Mouse (Mus musculus) small intestine, adult 2 months (tissue): ENCODE data around the gene Slc30a5. TPM values are rescaled to one million over a fixed set of nuclear protein-coding genes. Genes with fewer than 3 reads are reported as not detected.

Experiments
- H3K27ac ChIP-seq: fragments of 200-500 bp; 2 replicates; pipeline ENCODE4 v1.5.1; 2012; ENCODE audit warnings: low read depth, low read length, control low read depth, inconsistent platforms; ENCODE audit not compliant: insufficient read depth
- H3K27me3 ChIP-seq: fragments of 200-500 bp; 2 replicates; pipeline ENCODE4 v1.6.1; 2012; ENCODE audit warnings: mild to moderate bottlenecking, moderate library complexity, low read length, inconsistent platforms; ENCODE audit not compliant: control insufficient read depth, insufficient read depth
- H3K36me3 ChIP-seq: fragments of 200-500 bp; 2 replicates; pipeline ENCODE4 v1.6.1; 2012; ENCODE audit warnings: mild to moderate bottlenecking, low read length, control low read depth, inconsistent platforms; ENCODE audit not compliant: control insufficient read depth, insufficient read depth
- H3K4me1 ChIP-seq: fragments of 200-500 bp; 2 replicates; pipeline ENCODE4 v1.6.1; 2012; ENCODE audit warnings: low read length, inconsistent platforms, mixed read lengths; ENCODE audit not compliant: control insufficient read depth, insufficient read depth, insufficient read length
- H3K4me3 ChIP-seq: fragments of 200-500 bp; 2 replicates; pipeline ENCODE4 v1.5.1; 2012; ENCODE audit warnings: low read depth, mild to moderate bottlenecking, control low read depth, inconsistent platforms, low read length, moderate library complexity
- CTCF ChIP-seq: fragments of 200-500 bp; IDR thresholded peaks from 2 replicates; pipeline ENCODE4 v1.5.1; 2012; ENCODE audit warnings: low read depth, mild to moderate bottlenecking, control low read depth, inconsistent platforms, low read length, moderate library complexity, mixed read lengths; ENCODE audit not compliant: insufficient replicate concordance, insufficient read length; ENCODE audit errors: extremely low read depth
- POLR2A ChIP-seq: fragments of 200-500 bp; IDR thresholded peaks from 2 replicates; pipeline ENCODE4 v1.6.1; 2012; ENCODE audit warnings: low read depth, mild to moderate bottlenecking, control low read depth, inconsistent platforms, low read length, moderate library complexity
- WGBS: fragments of 180-500 bp; shearing (Covaris S2); methylation state at CpG from one replicate; pipeline ENCODE4 v1.1.7; 2018; 5-methylcytosine and 5-hydroxymethylcytosine counted together
- polyA plus RNA-seq: library from polyadenylated mRNA; depleted of rRNA; stranded (reverse); fragments of >200 nt; gene quantifications from 2 replicates; pipeline ENCODE4 v1.2.3, GENCODE M21; 2012; rRNA removed

Gene Slc30a5
- polyA plus RNA-seq, 1 experiment = 24.7 TPM

DNA sequence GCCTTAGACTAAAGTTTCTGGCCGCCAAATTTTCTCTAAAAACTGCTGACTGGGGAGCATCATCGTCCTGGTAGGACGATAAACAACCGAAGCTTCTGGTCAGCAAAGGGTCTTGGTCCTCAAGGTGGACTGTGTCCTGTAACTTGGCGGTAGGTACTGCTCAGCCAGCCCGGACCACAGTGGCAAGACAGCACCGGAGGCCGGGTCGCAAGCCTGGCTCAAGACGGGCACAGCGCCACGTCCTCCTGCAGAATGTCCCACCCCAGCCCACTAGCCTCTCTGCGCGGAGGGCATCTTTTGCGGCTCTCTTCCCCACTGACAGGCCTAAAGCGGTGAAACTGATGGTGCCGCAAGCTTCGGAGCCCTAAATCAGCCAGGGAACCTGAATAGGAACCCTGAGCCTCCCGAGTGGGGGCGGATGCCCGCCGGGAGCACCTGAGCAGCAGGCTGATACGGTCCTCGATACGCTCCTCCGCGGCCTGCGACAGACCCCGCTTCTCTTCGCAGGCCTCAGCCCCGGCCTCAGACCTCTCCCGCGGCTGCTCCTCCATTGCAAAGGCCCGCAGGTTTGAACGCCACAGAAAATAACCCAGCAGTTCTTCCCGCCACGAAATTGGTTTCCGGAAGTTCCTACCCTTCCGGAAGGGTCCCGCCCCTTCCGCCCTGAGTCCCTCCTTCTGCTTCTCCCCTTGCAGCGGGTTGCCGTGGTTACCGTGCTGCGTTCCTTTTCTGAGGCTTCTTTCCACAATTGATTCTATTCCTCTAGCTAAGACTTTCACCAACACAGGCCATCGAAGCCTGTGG is 57.8 kb downstream of the Slc30a5 start, which contains the start of gene Cenph:
TSS of gene Cenph (minus strand) at position 648 of the 804 bp plus-strand sequence.
- TF ChIP-seq CTCF (no peak), POLR2A (no peak)
- WGBS = under 1% methylated on average over 46 of the region's 46 CpGs
- Histone ChIP-seq H3K36me3 (no peaks in the 10 kb centered on the region; the same call in 1 of the 2 replicates), H3K4me3 (peak within 1 kb of the TSS; percentile 90), H3K27me3 (no peaks in the 10 kb centered on the region), H3K4me1 (peaks cover 3% of the 10 kb centered on the region), H3K27ac (no peak within 1 kb of the TSS)

DNA sequence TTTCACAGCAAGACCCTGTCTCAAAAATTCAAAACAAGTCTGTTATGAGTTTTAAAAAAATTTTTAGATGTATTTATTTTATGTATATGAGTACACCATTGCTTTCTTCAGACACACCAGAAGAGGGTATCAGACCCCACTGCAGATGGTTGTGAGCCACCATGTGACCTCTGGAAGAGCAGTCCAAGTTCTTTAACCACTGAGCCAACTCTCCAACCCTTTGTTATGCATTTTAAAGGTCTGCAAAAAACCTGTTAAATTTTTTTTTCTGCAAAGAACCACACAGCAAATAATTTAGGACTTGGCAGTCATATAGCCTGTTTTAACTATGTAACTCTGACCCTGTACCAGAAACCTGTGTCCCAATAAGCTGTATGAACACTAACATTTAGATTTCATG is 58.5 kb downstream of the Slc30a5 start:
- Histone ChIP-seq H3K27me3 (no peaks in the 10 kb centered on the region), H3K27ac (no peak overlapping the region), H3K4me3 (no peak overlapping the region), H3K4me1 (peaks cover 3% of the 10 kb centered on the region), H3K36me3 (no peaks in the 10 kb centered on the region; the same call in 1 of the 2 replicates)
- TF ChIP-seq POLR2A (no peak), CTCF (no peak)

DNA sequence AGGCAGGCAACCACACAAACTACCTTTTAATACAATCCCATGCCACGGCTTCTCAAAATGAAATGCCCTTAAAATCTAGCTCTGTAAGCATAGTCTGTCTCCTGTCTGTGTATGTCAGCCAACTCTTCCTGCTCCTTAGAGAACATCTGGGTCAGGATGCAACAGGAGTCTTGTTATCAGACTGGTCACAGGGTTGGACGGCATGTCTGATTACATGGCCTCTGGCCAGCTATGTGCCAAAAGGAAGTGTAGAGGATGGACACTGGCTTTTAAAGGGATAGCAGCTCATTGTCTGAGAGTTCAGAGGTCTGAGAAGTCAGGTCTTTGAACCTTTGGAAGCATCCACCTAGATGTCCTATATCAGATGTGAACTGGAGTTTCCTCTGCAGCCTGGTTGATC is 77.9 kb downstream of the Slc30a5 start:
- Histone ChIP-seq H3K27me3 (no peaks in the 10 kb centered on the region), H3K4me3 (no peak overlapping the region), H3K36me3 (no peaks in the 10 kb centered on the region), H3K4me1 (peaks cover 2% of the 10 kb centered on the region; the same call in 1 of the 2 replicates), H3K27ac (no peak overlapping the region)
- TF ChIP-seq POLR2A = no peak
- TF ChIP-seq CTCF = no peak
- WGBS = 64% methylated on average over 2 of the region's 2 CpGs

DNA sequence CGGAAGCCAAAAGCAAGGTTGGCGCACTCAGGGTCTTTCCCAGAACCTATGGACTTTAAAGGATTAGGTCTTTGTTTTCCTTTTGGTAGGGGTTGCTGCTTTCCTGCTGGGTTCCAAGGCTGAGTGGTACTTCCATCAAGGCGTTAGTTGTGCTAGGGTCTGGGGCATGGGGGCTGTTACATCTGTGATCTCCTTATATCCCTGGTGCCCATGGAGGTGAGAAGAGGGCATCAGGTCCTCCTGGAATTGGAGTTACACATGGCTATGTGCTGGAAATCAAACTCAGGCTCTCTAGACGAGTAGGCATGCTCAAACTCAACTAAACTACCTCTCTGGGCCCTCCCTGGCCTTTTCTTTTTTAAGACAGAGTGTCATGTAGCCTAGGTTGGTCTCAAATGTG is 79.0 kb downstream of the Slc30a5 start:
- H3K4me1 ChIP-seq = peaks cover 2% of the 10 kb centered on the region; the same call in 1 of the 2 replicates
- no peak overlapping the region for H3K27ac ChIP-seq
- TF ChIP-seq POLR2A = no peak
- 69% methylated on average over 4 of the region's 4 CpGs for WGBS
- H3K4me3 ChIP-seq = no peak overlapping the region
- no peaks in the 10 kb centered on the region for H3K27me3 ChIP-seq
- H3K36me3 ChIP-seq = no peaks in the 10 kb centered on the region

DNA sequence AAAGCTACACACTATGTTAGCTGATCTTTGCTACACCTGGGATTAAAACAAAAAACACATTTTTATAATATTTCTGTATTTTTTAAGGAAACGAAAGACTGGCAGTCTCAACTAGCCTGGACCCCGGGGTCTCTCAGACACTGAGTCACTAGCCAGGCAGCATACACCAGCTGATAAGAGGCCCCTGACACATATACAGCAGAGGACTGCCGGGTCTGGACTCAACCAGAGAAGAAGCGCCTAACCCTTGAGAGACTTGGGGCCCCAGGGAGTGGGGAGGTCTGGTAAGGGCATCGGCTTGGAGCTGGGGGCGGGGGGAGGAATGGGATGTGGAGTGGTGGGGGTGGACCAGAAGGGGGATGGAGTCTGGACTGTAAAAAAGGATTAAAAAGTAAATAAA is 80.2 kb downstream of the Slc30a5 start:
- H3K4me1 ChIP-seq = peaks cover 2% of the 10 kb centered on the region; the same call in 1 of the 2 replicates
- H3K27me3 ChIP-seq = no peaks in the 10 kb centered on the region
- TF ChIP-seq CTCF (no peak), POLR2A (no peak)
- H3K4me3 ChIP-seq = no peak overlapping the region
- H3K27ac ChIP-seq = no peak overlapping the region
- no peaks in the 10 kb centered on the region for H3K36me3 ChIP-seq
- 71% methylated on average over 6 of the region's 6 CpGs for WGBS

Other genes with a start within 250 kb of the Slc30a5 start
- 8.0 and 18.3 TPM in 2 replicates for gene Marveld2, start 216.5 kb downstream of the Slc30a5 start, polyA plus RNA-seq
- gene Ak6, start 182.4 kb downstream of the Slc30a5 start, polyA plus RNA-seq = 5.5 and 10.0 TPM in 2 replicates
- gene Rad17, start 182.4 kb downstream of the Slc30a5 start, polyA plus RNA-seq = 0.42 and 0.75 TPM in 2 replicates
- 0.13 and 0.63 TPM in 2 replicates for gene Taf9, start 181.8 kb downstream of the Slc30a5 start, polyA plus RNA-seq
- gene Ccdc125, start 163.7 kb downstream of the Slc30a5 start, polyA plus RNA-seq = 0.39 and 0.41 TPM in 2 replicates
- gene Cdk7, start 102.5 kb downstream of the Slc30a5 start, polyA plus RNA-seq = 2.9 and 6.9 TPM in 2 replicates
- gene Mrps36, start 88.8 kb downstream of the Slc30a5 start, polyA plus RNA-seq = 28.9 and 50.7 TPM in 2 replicates
- gene Cenph, start 57.5 kb downstream of the Slc30a5 start, polyA plus RNA-seq = 0.33 TPM in 1 of 2 replicates, not detected in the other
- 4.3 and 11.2 TPM in 2 replicates for gene Ccnb1, start 46.9 kb downstream of the Slc30a5 start, polyA plus RNA-seq